ENCODE assay signal across 20 mouse cellular contexts in the genomic region with DNA sequence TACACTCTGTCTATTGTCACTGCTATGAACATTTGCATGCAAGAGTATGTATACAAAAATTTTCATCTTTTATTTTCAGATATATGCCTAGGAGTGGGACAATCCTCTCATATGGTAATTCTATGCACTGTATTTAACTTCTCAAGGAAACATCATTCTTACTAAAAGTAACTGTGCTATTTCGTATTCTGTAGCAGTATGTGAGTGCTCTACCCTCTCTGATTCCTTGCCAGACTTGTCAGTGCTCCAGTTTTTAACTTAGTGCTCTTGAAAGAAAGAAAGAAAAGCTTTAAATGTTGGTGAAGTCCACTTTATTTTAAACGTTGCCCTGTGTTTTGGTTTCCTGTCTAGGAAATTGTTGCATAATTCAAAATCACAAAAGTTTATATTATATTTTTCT.
DNase-seq lines count a peak whose midpoint lies in the region; ATAC-seq lines count a peak whose summit lies in the region.
"Had no signal": no experiment of that assay in that cellular context is flagged by ENCODE, and none has a peak within 500 bp of the region (broad histone marks: within the 10 kb centered on the region; RNA-seq: fewer than 3 reads in every experiment).

No protein-coding gene starts in this region.

- peak; percentile 69 for ATAC-seq in frontal cortex, adult (ENCODE audit: low TSS enrichment)
- ATAC-seq: activated CD4-positive, CD25-positive, alpha-beta regulatory T cell, adult 4 months; CD4-positive, CD25-positive, alpha-beta regulatory T cell, adult 4 months; Patski had no signal

- DNase-seq in frontal cortex, postnatal 10 days (ENCODE audit: low spot score in 2 of 2) = no peak
- DNase-seq in brain, adult 2 months (ENCODE audit: low read depth, low spot score) = peak; percentile 12
- peak; percentile 31 for DNase-seq in telencephalon, adult 2 months (ENCODE audit: low read depth, low spot score)
- no peak for DNase-seq in adrenal gland, adult 2 months
- DNase-seq in left cerebral cortex, adult 9 months (ENCODE audit: low spot score in 2 of 2) = no peak
- DNase-seq: adrenal gland, adult 8-10 months; adrenal gland, postnatal 10 days; adrenal gland, postnatal 14 days; adrenal gland, postnatal 25 days; adrenal gland, postnatal 36 days; B cell, adult 2 months; cerebellum, adult 11 months; cerebellum, adult 11-12 months; cerebellum, adult 18-20 months; cerebellum, adult 2 months; cerebellum, adult 8-10 months had no signal

Comparison
In these comparisons a context has a peak if more than half of its experiments do, and no peak if none do; other contexts are left out.
1. DNase-seq: peak in brain, adult 2 months (single experiment) and telencephalon, adult 2 months (single experiment); none in frontal cortex, postnatal 10 days (0 of 2), adrenal gland, adult 2 months (single experiment) and left cerebral cortex, adult 9 months (0 of 2).